Mouse (Mus musculus) testis, adult 2 months (tissue): ENCODE data around the gene Zkscan1. TPM values are rescaled to one million over a fixed set of nuclear protein-coding genes. Genes with fewer than 3 reads are reported as not detected.

Experiments used
- H3K27ac ChIP-seq: fragments of 200-500 bp; 2 replicates; pipeline ENCODE4 v1.5.1; 2012; ENCODE audit warnings: low read depth, low read length; ENCODE audit not compliant: control insufficient read depth, insufficient read depth
- H3K27me3 ChIP-seq: fragments of 200-500 bp; 2 replicates; pipeline ENCODE4 v1.6.1; 2012; ENCODE audit warnings: mild to moderate bottlenecking, low read length, moderate library complexity; ENCODE audit not compliant: control insufficient read depth, insufficient read depth
- H3K36me3 ChIP-seq: fragments of 200-500 bp; 2 replicates; pipeline ENCODE4 v1.6.1; 2012; ENCODE audit warnings: mild to moderate bottlenecking, low read length; ENCODE audit not compliant: control insufficient read depth, insufficient read depth
- H3K4me1 ChIP-seq: fragments of 200-500 bp; 2 replicates; pipeline ENCODE4 v1.6.1; 2012; ENCODE audit warnings: low read length; ENCODE audit not compliant: control insufficient read depth, insufficient read depth
- H3K4me3 ChIP-seq: fragments of 200-500 bp; 2 replicates; pipeline ENCODE4 v1.5.1; 2012; ENCODE audit warnings: low read depth, mild to moderate bottlenecking, low read length, moderate library complexity, mixed read lengths; ENCODE audit not compliant: control insufficient read depth
- CTCF ChIP-seq: fragments of 200-500 bp; IDR thresholded peaks from 2 replicates; pipeline ENCODE4 v1.5.1; 2012; ENCODE audit warnings: low read depth, mild to moderate bottlenecking, inconsistent platforms, low read length, moderate library complexity; ENCODE audit not compliant: control insufficient read depth, insufficient read depth, insufficient replicate concordance
- POLR2A ChIP-seq: fragments of 200-500 bp; IDR thresholded peaks from 2 replicates; pipeline ENCODE4 v1.6.1; 2012; ENCODE audit warnings: low read depth, mild to moderate bottlenecking, inconsistent platforms, low read length, moderate library complexity; ENCODE audit not compliant: control insufficient read depth
- polyA plus RNA-seq: library from polyadenylated mRNA; depleted of rRNA; stranded (reverse); fragments of >200 nt; gene quantifications from 2 replicates; pipeline ENCODE4 v1.2.3, GENCODE M21; 2012

The Zkscan1 gene
- polyA plus RNA-seq, 1 experiment = 4.0 TPM

- no peak for TF ChIP-seq POLR2A
- no peak for TF ChIP-seq CTCF
- Histone ChIP-seq H3K4me1 (peaks cover 2% of the 10 kb centered on the region), H3K36me3 (no peaks in the 10 kb centered on the region), H3K27me3 (no peaks in the 10 kb centered on the region), H3K27ac (no peak overlapping the region), H3K4me3 (no peak overlapping the region)
These were observed 948 bp upstream of the Zkscan1 start for GRCm38 (mm10) chr5:138083936-138084335.

- TF ChIP-seq CTCF (no peak), POLR2A (no peak)
- no peaks in the 10 kb centered on the region for H3K36me3 ChIP-seq
- H3K27ac ChIP-seq = no peak overlapping the region
- no peak overlapping the region; the same call in 1 of the 2 replicates for H3K4me3 ChIP-seq
- H3K27me3 ChIP-seq = no peaks in the 10 kb centered on the region
- peaks cover 2% of the 10 kb centered on the region for H3K4me1 ChIP-seq
These were observed 377 bp upstream of the Zkscan1 start for GRCm38 (mm10) chr5:138084507-138084906.

- no peaks in the 10 kb centered on the region for H3K27me3 ChIP-seq
- peak overlapping the region; percentile 88; the same call in 1 of the 2 replicates for H3K27ac ChIP-seq
- H3K36me3 ChIP-seq = no peaks in the 10 kb centered on the region
- H3K4me3 ChIP-seq = peak overlapping the region; percentile 100
- TF ChIP-seq POLR2A (no peak), CTCF (no peak)
- H3K4me1 ChIP-seq = peaks cover 2% of the 10 kb centered on the region
These were observed 582 bp downstream of the Zkscan1 start for GRCm38 (mm10) chr5:138085421-138085911.

- no peaks in the 10 kb centered on the region for H3K27me3 ChIP-seq
- TF ChIP-seq CTCF = no peak
- no peak for TF ChIP-seq POLR2A
- H3K4me3 ChIP-seq = no peak overlapping the region
- peaks cover 2% of the 10 kb centered on the region; the same call in 1 of the 2 replicates for H3K4me1 ChIP-seq
- no peak overlapping the region for H3K27ac ChIP-seq
- H3K36me3 ChIP-seq = no peaks in the 10 kb centered on the region
These were observed 2.0 kb downstream of the Zkscan1 start for GRCm38 (mm10) chr5:138086842-138087241.

GRCm38 (mm10) chr5:138088366-138088765 is 3.5 kb downstream of the Zkscan1 start:
- no peaks in the 10 kb centered on the region for H3K27me3 ChIP-seq
- H3K27ac ChIP-seq = no peak overlapping the region
- no peak overlapping the region for H3K4me3 ChIP-seq
- TF ChIP-seq POLR2A (no peak), CTCF (no peak)
- no peaks in the 10 kb centered on the region for H3K36me3 ChIP-seq
- peaks cover 2% of the 10 kb centered on the region; the same call in 1 of the 2 replicates for H3K4me1 ChIP-seq

GRCm38 (mm10) chr5:138089108-138089551 is 4.2 kb downstream of the Zkscan1 start:
- Histone ChIP-seq H3K27me3 (no peaks in the 10 kb centered on the region), H3K4me1 (peaks cover 2% of the 10 kb centered on the region; the same call in 1 of the 2 replicates), H3K4me3 (peak overlapping the region; percentile 55), H3K27ac (no peak overlapping the region), H3K36me3 (peaks cover 4% of the 10 kb centered on the region)
- TF ChIP-seq CTCF (no peak), POLR2A (no peak)

- H3K36me3 ChIP-seq = peaks cover 4% of the 10 kb centered on the region
- TF ChIP-seq CTCF = no peak
- no peak for TF ChIP-seq POLR2A
- H3K27ac ChIP-seq = no peak overlapping the region
- no peak overlapping the region for H3K4me3 ChIP-seq
- no peaks in the 10 kb centered on the region for H3K4me1 ChIP-seq
- H3K27me3 ChIP-seq = no peaks in the 10 kb centered on the region
These were observed 5.4 kb downstream of the Zkscan1 start for GRCm38 (mm10) chr5:138090271-138090670.

GRCm38 (mm10) chr5:138090737-138091136 is 5.9 kb downstream of the Zkscan1 start:
- Histone ChIP-seq H3K36me3 (peaks cover 4% of the 10 kb centered on the region), H3K4me3 (no peak overlapping the region), H3K27me3 (no peaks in the 10 kb centered on the region), H3K4me1 (no peaks in the 10 kb centered on the region), H3K27ac (no peak overlapping the region)
- no peak for TF ChIP-seq POLR2A
- no peak for TF ChIP-seq CTCF
